Mouse (Mus musculus) ES-E14 (cell line): Measurements from ENCODE around the gene Bcl2l14. TPM values are rescaled to one million over a fixed set of nuclear protein-coding genes. Genes with fewer than 3 reads are reported as not detected.

Source experiments
- DNase-seq: peaks from one replicate; pipeline ENCODE4 v3.0.0-alpha.2; 2013; ENCODE audit warnings: low read depth, low spot score
- H3K27ac ChIP-seq: 2 replicates; pipeline ENCODE4 v1.5.1; 2012; ENCODE audit warnings: low read depth, mild to moderate bottlenecking, low read length, moderate library complexity, mixed read lengths; ENCODE audit not compliant: poor library complexity, insufficient read depth, severe bottlenecking
- H3K36me3 ChIP-seq: 2 replicates; pipeline ENCODE4 v1.6.1; 2012; ENCODE audit warnings: mild to moderate bottlenecking, low read length, moderate library complexity, mixed read lengths; ENCODE audit not compliant: control insufficient read depth, poor library complexity, insufficient read depth, severe bottlenecking
- H3K4me1 ChIP-seq, 2 experiments: fragments of 150-350 bp in 1 of 2; sonication (generic) in 1 of 2; 2 replicates each; pipeline ENCODE4 v1.6.1; 2012; ENCODE audit warnings: low read length in 2 of 2, mild to moderate bottlenecking in 1 of 2, mixed read lengths in 1 of 2; ENCODE audit not compliant: control insufficient read depth in 2 of 2, insufficient read depth in 2 of 2, poor library complexity in 1 of 2
- H3K4me3 ChIP-seq, 2 experiments: fragments of 150-350 bp in 1 of 2; sonication (generic) in 1 of 2; 2 replicates each; pipeline ENCODE4 v1.5.1; 2012; ENCODE audit warnings: low read length in 2 of 2, low read depth in 1 of 2, mild to moderate bottlenecking in 1 of 2, mixed read lengths in 1 of 2; ENCODE audit not compliant: insufficient read depth in 1 of 2, poor library complexity in 1 of 2, severe bottlenecking in 1 of 2
- H3K9ac ChIP-seq: 2 replicates; pipeline ENCODE4 v1.6.1; 2012; ENCODE audit warnings: low read depth, mild to moderate bottlenecking, low read length, mixed read lengths; ENCODE audit not compliant: poor library complexity, insufficient read depth, severe bottlenecking
- H3K9me3 ChIP-seq: fragments of 150-350 bp; sonication (generic); 2 replicates; pipeline ENCODE4 v1.6.1; 2012; ENCODE audit warnings: low read depth, mild to moderate bottlenecking, low read length; ENCODE audit not compliant: control insufficient read depth, insufficient read depth
- CHD2 ChIP-seq: IDR thresholded peaks from 2 replicates; pipeline ENCODE4 v1.6.1; 2014; ENCODE audit warnings: mild to moderate bottlenecking, low read depth, low read length, inconsistent platforms
- HCFC1 ChIP-seq: IDR thresholded peaks from 2 replicates; pipeline ENCODE4 v1.6.1; 2012; ENCODE audit warnings: low read length, inconsistent platforms, borderline replicate concordance; ENCODE audit not compliant: insufficient read depth
- MAFK ChIP-seq: IDR thresholded peaks from 2 replicates; pipeline ENCODE4 v1.6.1; 2014; ENCODE audit warnings: mild to moderate bottlenecking, low read depth, low read length, inconsistent platforms; ENCODE audit not compliant: insufficient read depth
- ZC3H11A ChIP-seq: IDR thresholded peaks from 2 replicates; pipeline ENCODE4 v1.6.1; 2012; ENCODE audit warnings: low read depth, mild to moderate bottlenecking, inconsistent platforms, low read length, borderline replicate concordance
- ZNF384 ChIP-seq: IDR thresholded peaks from 2 replicates; pipeline ENCODE4 v1.6.1; 2012; ENCODE audit warnings: low read depth, low read length, inconsistent platforms
- in situ Hi-C, 2 experiments: fragments of 600-800 bp; cut with MboI; formaldehyde crosslinking; loops; one replicate each; pipeline ENCODE4 v1.15.1; 2025; ENCODE audit warnings: low sequenced_read_pairs in 2 of 2, inconsistent platforms in 1 of 2; ENCODE audit not compliant: unreplicated experiment in 2 of 2
- total RNA-seq: library from RNA; depleted of rRNA; stranded (reverse); fragments of 300-350 nt; gene quantifications from 2 replicates; pipeline ENCODE4 v1.2.3, GENCODE M21; 2012

Bcl2l14 gene
- total RNA-seq, 1 experiment, result 1.6 TPM

GRCm38 (mm10) chr6:134381462-134381861 lies 14.7 kb upstream of the Bcl2l14 start:
- no peaks in the 10 kb centered on the region for H3K36me3 ChIP-seq
- TF ChIP-seq HCFC1 (no peak), MAFK (no peak), ZC3H11A (no peak), CHD2 (no peak), ZNF384 (no peak)
- no peak for DNase-seq
- no peak overlapping the region for H3K4me3 ChIP-seq
- H3K27ac ChIP-seq, result no peak overlapping the region
- in situ Hi-C loops, result loop anchor here (10.0 to 25.0 kb wide), 2 partner anchors 417 to 419 kb away; no protein-coding TSS in a partner anchor
- H3K9ac ChIP-seq, result no peak overlapping the region
- H3K9me3 ChIP-seq, result no peaks in the 10 kb centered on the region
- peaks cover 6 to 8% of the 10 kb centered on the region in 2 experiments; a peak in 2 of 4 replicates for H3K4me1 ChIP-seq

- no peak overlapping the region for H3K4me3 ChIP-seq
- TF ChIP-seq CHD2 (no peak), ZNF384 (no peak), MAFK (no peak), HCFC1 (no peak), ZC3H11A (no peak)
- DNase-seq, result no peak
- H3K27ac ChIP-seq, result no peak overlapping the region
- no peak overlapping the region for H3K9ac ChIP-seq
- H3K9me3 ChIP-seq, result no peaks in the 10 kb centered on the region
- H3K36me3 ChIP-seq, result no peaks in the 10 kb centered on the region
- in situ Hi-C loops, result loop anchor here (10.0 to 25.0 kb wide), 2 partner anchors 421 to 424 kb away; no protein-coding TSS in a partner anchor
- no peaks in the 10 kb centered on the region; a peak in 1 of 4 replicates for H3K4me1 ChIP-seq
Measured at GRCm38 (mm10) chr6:134385931-134386330, 10.2 kb upstream of the Bcl2l14 start.

GRCm38 (mm10) chr6:134387396-134387795 lies 8.7 kb upstream of the Bcl2l14 start:
- no peaks in the 10 kb centered on the region; a peak in 2 of 4 replicates for H3K4me1 ChIP-seq
- no peak overlapping the region for H3K27ac ChIP-seq
- H3K4me3 ChIP-seq, result no peak overlapping the region
- no peaks in the 10 kb centered on the region for H3K36me3 ChIP-seq
- TF ChIP-seq CHD2 (no peak), ZNF384 (no peak), MAFK (no peak), ZC3H11A (no peak), HCFC1 (no peak)
- in situ Hi-C loops, result loop anchor here (10.0 to 25.0 kb wide), 2 partner anchors 423 to 425 kb away; no protein-coding TSS in a partner anchor
- no peak for DNase-seq
- H3K9ac ChIP-seq, result no peak overlapping the region
- no peaks in the 10 kb centered on the region for H3K9me3 ChIP-seq

GRCm38 (mm10) chr6:134388424-134389110 lies 7.6 kb upstream of the Bcl2l14 start:
- Histone ChIP-seq H3K36me3 (no peaks in the 10 kb centered on the region), H3K9ac (no peak overlapping the region), H3K27ac (no peak overlapping the region), H3K4me3 (peak overlapping the region; percentile 5 to 33; a peak in 3 of 4 replicates), H3K4me1 (no peaks in the 10 kb centered on the region; a peak in 2 of 4 replicates), H3K9me3 (no peaks in the 10 kb centered on the region)
- no peak for TF ChIP-seq CHD2
- TF ChIP-seq ZNF384, result no peak
- TF ChIP-seq HCFC1, result no peak
- no peak for TF ChIP-seq ZC3H11A
- no peak for TF ChIP-seq MAFK
- in situ Hi-C loops, result loop anchor here (10.0 to 25.0 kb wide), 2 partner anchors 424 to 426 kb away; no protein-coding TSS in a partner anchor
- DNase-seq, result no peak
